Mouse (Mus musculus): ENCODE data around the gene Hnrnpl. TPM values are rescaled to one million over a fixed set of nuclear protein-coding genes. Genes with fewer than 3 reads are reported as not detected.
A peak's percentile ranks its signal among the peaks of the same experiment; 100 is the strongest.

Gene Hnrnpl
- polyA plus RNA-seq, 1 experiment from 2014 or later: 266 TPM

DNA sequence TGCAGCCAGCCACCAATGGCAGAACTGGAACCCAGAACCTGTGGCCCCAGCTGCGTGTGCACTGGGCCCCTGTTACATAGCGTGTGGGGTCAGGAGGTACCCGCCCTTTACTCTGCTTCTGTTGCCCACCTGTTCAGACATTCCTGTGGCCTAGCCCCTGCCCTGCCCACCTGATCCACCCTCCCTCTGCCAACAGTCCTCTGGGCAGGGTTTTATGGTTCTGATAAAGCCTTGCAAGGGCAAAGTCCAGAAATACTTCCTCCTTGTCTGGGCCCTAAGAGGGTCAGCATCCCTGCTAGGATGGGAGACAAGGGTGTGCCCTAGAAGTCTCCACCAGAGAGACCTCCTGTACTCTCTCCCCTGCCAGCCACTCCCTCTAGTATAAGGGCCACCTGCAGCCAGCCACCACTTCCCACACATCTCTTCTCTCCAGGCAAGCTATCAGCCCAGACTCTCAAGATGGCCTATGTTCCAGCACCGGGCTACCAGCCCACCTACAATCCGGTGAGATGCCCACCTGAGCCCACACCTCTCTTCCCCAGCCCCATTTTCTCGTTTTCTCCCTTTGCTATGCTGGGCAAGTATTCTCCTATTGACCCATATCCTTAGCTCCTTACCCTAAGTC, 25.5 kb downstream of the Hnrnpl start, which contains the start of gene Lgals4:
Gene Lgals4 (plus strand): TSS at position 132 of the 625 bp plus-strand sequence.
- ATAC-seq (ENCODE audit: insufficient number of reproducible peaks, insufficient read depth, low FRiP score, low read depth): peak; percentile 81
- peak within 1 kb of the TSS; percentile 10; the same call in 1 of the 2 replicates for H3K4me2 ChIP-seq (replicated peaks; ENCODE audit: low read depth, low read length)

GRCm38 (mm10) chr7:28836936-28837335, 28.6 kb downstream of the Hnrnpl start:
- Histone ChIP-seq H3K4me1 (ENCODE audit: control insufficient read depth, insufficient read depth, low read length) (no peaks in the 10 kb centered on the region), H3K4me3 (ENCODE audit: low read depth, low read length) (no peak overlapping the region), H3K4me2 (replicated peaks; ENCODE audit: low read depth, low read length) (no peak overlapping the region), H3K9me3 (ENCODE audit: control insufficient read depth, low read depth, low read length) (no peaks in the 10 kb centered on the region), H3K9ac (replicated peaks; ENCODE audit: low read depth, low read length) (no peak overlapping the region), H3K36me3 (ENCODE audit: control insufficient read depth, insufficient read depth, low read length) (no peaks in the 10 kb centered on the region), H3K27me3 (ENCODE audit: control insufficient read depth, insufficient read depth, low read length) (no peaks in the 10 kb centered on the region), H3K27ac (ENCODE audit: low read length) (no peak overlapping the region)
- whole genome bisulfite sequencing: 79% methylated on average over 5 of the region's 5 CpGs
- ATAC-seq (ENCODE audit: insufficient number of reproducible peaks, insufficient read depth, low FRiP score, low read depth): no peak

More for the DNA sequence above, 25.5 kb downstream of the Hnrnpl start, which contains the start of gene Lgals4:
- Histone ChIP-seq H3K27ac (ENCODE audit: low read length) (peak within 1 kb of the TSS; percentile 53; the same call in 1 of the 2 replicates), H3K9ac (replicated peaks; ENCODE audit: low read depth, low read length) (no peak within 1 kb of the TSS), H3K36me3 (ENCODE audit: control insufficient read depth, insufficient read depth, low read length) (peaks cover 16% of the 10 kb centered on the region), H3K27me3 (ENCODE audit: control insufficient read depth, insufficient read depth, low read length) (no peaks in the 10 kb centered on the region), H3K4me1 (ENCODE audit: control insufficient read depth, insufficient read depth, low read length) (no peaks in the 10 kb centered on the region), H3K4me3 (ENCODE audit: low read depth, low read length) (no peak within 1 kb of the TSS; the same call in 1 of the 2 replicates), H3K9me3 (ENCODE audit: control insufficient read depth, low read depth, low read length) (no peaks in the 10 kb centered on the region)
- WGBS: 77% methylated on average over 6 of the region's 6 CpGs

DNA sequence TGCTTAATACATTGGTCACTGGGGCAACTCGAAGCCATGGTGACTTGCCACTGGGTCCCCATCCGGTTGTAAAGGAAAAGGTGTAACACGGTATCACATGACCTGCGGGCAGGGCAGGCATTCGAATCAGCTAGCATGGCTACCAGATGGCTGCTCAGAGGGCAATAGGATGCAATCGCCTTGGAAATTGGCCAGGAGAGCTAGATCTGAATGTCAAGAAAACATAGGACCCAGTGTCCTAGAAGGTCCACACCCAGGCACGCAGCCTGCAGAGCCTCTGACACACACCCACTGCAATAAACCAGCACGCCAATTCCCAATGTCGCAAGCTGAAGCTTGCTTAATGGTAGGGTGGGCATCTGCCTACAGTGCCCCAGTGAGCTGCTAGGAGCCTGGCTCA, 30.0 kb downstream of the Hnrnpl start:
- Histone ChIP-seq H3K27me3 (ENCODE audit: control insufficient read depth, insufficient read depth, low read length) (no peaks in the 10 kb centered on the region), H3K4me1 (ENCODE audit: control insufficient read depth, insufficient read depth, low read length) (no peaks in the 10 kb centered on the region), H3K27ac (ENCODE audit: low read length) (no peak overlapping the region), H3K9ac (replicated peaks; ENCODE audit: low read depth, low read length) (no peak overlapping the region), H3K36me3 (ENCODE audit: control insufficient read depth, insufficient read depth, low read length) (no peaks in the 10 kb centered on the region), H3K4me3 (ENCODE audit: low read depth, low read length) (no peak overlapping the region), H3K9me3 (ENCODE audit: control insufficient read depth, low read depth, low read length) (no peaks in the 10 kb centered on the region), H3K4me2 (replicated peaks; ENCODE audit: low read depth, low read length) (no peak overlapping the region)
- WGBS: 76% methylated on average over 9 of the region's 9 CpGs
- no peak for ATAC-seq (ENCODE audit: insufficient number of reproducible peaks, insufficient read depth, low FRiP score, low read depth)

GRCm38 (mm10) chr7:28847273-28847672, 38.9 kb downstream of the Hnrnpl start:
- Histone ChIP-seq H3K9me3 (ENCODE audit: control insufficient read depth, low read depth, low read length) (no peaks in the 10 kb centered on the region), H3K4me3 (ENCODE audit: low read depth, low read length) (no peak overlapping the region), H3K4me2 (replicated peaks; ENCODE audit: low read depth, low read length) (no peak overlapping the region), H3K27ac (ENCODE audit: low read length) (no peak overlapping the region), H3K4me1 (ENCODE audit: control insufficient read depth, insufficient read depth, low read length) (no peaks in the 10 kb centered on the region), H3K36me3 (ENCODE audit: control insufficient read depth, insufficient read depth, low read length) (no peaks in the 10 kb centered on the region), H3K27me3 (ENCODE audit: control insufficient read depth, insufficient read depth, low read length) (no peaks in the 10 kb centered on the region), H3K9ac (replicated peaks; ENCODE audit: low read depth, low read length) (no peak overlapping the region)
- 80% methylated on average over 1 of the region's 1 CpGs for WGBS
- ATAC-seq (ENCODE audit: insufficient number of reproducible peaks, insufficient read depth, low FRiP score, low read depth): no peak

DNA sequence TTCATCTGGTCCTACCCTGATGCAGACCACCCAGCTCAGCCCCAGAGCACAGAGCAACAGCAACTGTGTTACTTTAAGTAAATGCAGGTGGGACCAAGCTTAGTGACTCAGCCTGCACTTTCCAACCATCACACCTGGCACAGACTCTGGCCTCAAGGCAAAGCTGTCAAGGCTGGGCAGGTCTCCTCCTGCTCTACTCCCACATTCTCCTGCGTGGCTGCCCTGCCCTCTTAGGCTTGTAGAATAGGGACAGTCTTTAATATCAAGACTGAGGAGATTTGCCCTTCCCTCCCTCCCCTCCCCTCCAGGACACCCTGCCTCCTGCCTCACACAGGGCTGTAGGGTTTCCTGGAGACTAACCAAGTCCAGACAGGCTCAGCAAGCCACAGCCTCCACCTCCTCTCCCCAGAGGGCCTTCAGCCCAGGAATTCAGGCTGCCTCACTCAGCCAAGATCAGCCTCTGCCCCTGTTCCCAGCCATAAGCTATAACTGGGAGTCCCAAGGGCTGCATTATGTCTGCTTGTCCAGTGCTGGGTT, 41.4 kb downstream of the Hnrnpl start:
- 37% methylated on average over 1 of the region's 1 CpGs for WGBS
- Histone ChIP-seq H3K36me3 (ENCODE audit: control insufficient read depth, insufficient read depth, low read length) (no peaks in the 10 kb centered on the region), H3K27me3 (ENCODE audit: control insufficient read depth, insufficient read depth, low read length) (no peaks in the 10 kb centered on the region), H3K9ac (replicated peaks; ENCODE audit: low read depth, low read length) (no peak overlapping the region), H3K27ac (ENCODE audit: low read length) (peak overlapping the region; percentile 15; the same call in 1 of the 2 replicates), H3K4me2 (replicated peaks; ENCODE audit: low read depth, low read length) (no peak overlapping the region), H3K4me3 (ENCODE audit: low read depth, low read length) (no peak overlapping the region), H3K4me1 (ENCODE audit: control insufficient read depth, insufficient read depth, low read length) (no peaks in the 10 kb centered on the region), H3K9me3 (ENCODE audit: control insufficient read depth, low read depth, low read length) (no peaks in the 10 kb centered on the region)
- ATAC-seq (ENCODE audit: insufficient number of reproducible peaks, insufficient read depth, low FRiP score, low read depth): peak; percentile 83

DNA sequence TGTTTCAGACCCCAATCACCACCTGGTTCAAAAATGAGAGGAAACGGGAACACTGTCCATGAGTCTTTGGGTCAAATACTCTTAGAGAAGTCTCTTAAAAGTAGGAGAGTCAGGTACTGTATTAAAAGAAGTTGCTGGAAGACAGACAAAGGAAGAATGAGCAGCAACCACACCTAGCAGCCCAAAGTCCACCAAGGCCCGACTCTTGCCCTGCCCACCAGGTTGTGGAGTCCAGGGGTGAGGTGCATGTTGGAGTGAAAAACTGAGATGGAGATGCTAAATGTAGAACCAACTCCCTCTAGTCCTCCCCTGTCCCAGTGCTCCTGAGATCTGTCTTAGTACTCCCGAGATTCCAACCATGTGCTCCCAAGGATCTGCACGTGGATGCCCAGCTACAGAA, 42.3 kb downstream of the Hnrnpl start:
- H3K4me2 ChIP-seq (replicated peaks; ENCODE audit: low read depth, low read length): no peak overlapping the region
- no peaks in the 10 kb centered on the region for H3K4me1 ChIP-seq (ENCODE audit: control insufficient read depth, insufficient read depth, low read length)
- no peak overlapping the region for H3K4me3 ChIP-seq (ENCODE audit: low read depth, low read length)
- no peak overlapping the region for H3K9ac ChIP-seq (replicated peaks; ENCODE audit: low read depth, low read length)
- no peak for ATAC-seq (ENCODE audit: insufficient number of reproducible peaks, insufficient read depth, low FRiP score, low read depth)
- H3K36me3 ChIP-seq (ENCODE audit: control insufficient read depth, insufficient read depth, low read length): no peaks in the 10 kb centered on the region
- peak overlapping the region; percentile 3; the same call in 1 of the 2 replicates for H3K27ac ChIP-seq (ENCODE audit: low read length)
- WGBS: 77% methylated on average over 4 of the region's 4 CpGs
- no peaks in the 10 kb centered on the region for H3K27me3 ChIP-seq (ENCODE audit: control insufficient read depth, insufficient read depth, low read length)
- H3K9me3 ChIP-seq (ENCODE audit: control insufficient read depth, low read depth, low read length): no peaks in the 10 kb centered on the region

- H3K9me3 ChIP-seq (ENCODE audit: control insufficient read depth, low read depth, low read length): no peaks in the 10 kb centered on the region
- H3K27ac ChIP-seq (ENCODE audit: low read length): no peak overlapping the region
- no peaks in the 10 kb centered on the region for H3K27me3 ChIP-seq (ENCODE audit: control insufficient read depth, insufficient read depth, low read length)
- H3K4me1 ChIP-seq (ENCODE audit: control insufficient read depth, insufficient read depth, low read length): peaks cover 7% of the 10 kb centered on the region
- H3K9ac ChIP-seq (replicated peaks; ENCODE audit: low read depth, low read length): no peak overlapping the region
- WGBS: 86% methylated on average over 2 of the region's 2 CpGs
- ATAC-seq (ENCODE audit: insufficient number of reproducible peaks, insufficient read depth, low FRiP score, low read depth): no peak
- H3K4me3 ChIP-seq (ENCODE audit: low read depth, low read length): no peak overlapping the region
- H3K36me3 ChIP-seq (ENCODE audit: control insufficient read depth, insufficient read depth, low read length): no peaks in the 10 kb centered on the region
- no peak overlapping the region for H3K4me2 ChIP-seq (replicated peaks; ENCODE audit: low read depth, low read length)
Observed at GRCm38 (mm10) chr7:28859953-28860352, 51.6 kb downstream of the Hnrnpl start.

DNA sequence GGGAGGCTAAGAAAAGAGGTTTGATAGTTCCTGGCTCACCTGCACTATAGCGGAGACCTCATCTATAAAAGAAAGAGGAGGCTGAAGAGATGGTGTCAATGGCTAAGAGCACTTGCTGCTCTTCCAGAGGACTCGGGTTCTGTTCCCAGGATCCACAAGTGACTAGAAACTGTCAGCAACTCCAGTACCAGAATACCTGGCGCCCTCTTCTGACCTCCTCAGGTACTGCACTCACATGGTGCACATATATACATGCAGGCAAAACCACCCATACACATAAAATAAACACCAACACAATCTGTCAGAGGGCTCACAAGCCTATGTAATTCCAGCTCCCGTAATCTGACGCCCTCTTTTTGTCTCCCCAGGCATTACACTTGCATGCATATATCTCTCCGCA, 52.6 kb downstream of the Hnrnpl start:
- H3K4me1 ChIP-seq (ENCODE audit: control insufficient read depth, insufficient read depth, low read length): peaks cover 9% of the 10 kb centered on the region
- H3K27me3 ChIP-seq (ENCODE audit: control insufficient read depth, insufficient read depth, low read length): no peaks in the 10 kb centered on the region
- H3K36me3 ChIP-seq (ENCODE audit: control insufficient read depth, insufficient read depth, low read length): no peaks in the 10 kb centered on the region
- H3K4me3 ChIP-seq (ENCODE audit: low read depth, low read length): no peak overlapping the region
- no peak for ATAC-seq (ENCODE audit: insufficient number of reproducible peaks, insufficient read depth, low FRiP score, low read depth)
- no peak overlapping the region for H3K27ac ChIP-seq (ENCODE audit: low read length)
- no peak overlapping the region for H3K9ac ChIP-seq (replicated peaks; ENCODE audit: low read depth, low read length)
- WGBS: 83% methylated on average over 6 of the region's 6 CpGs
- H3K9me3 ChIP-seq (ENCODE audit: control insufficient read depth, low read depth, low read length): no peaks in the 10 kb centered on the region
- H3K4me2 ChIP-seq (replicated peaks; ENCODE audit: low read depth, low read length): no peak overlapping the region

Data from stomach, embryonic 14.5 days (tissue).